Mouse (Mus musculus) kidney, postnatal 36 days (tissue): ENCODE results near the gene Enox1.

Source experiments
- DNase-seq, 2 experiments: peaks; one replicate each; pipeline ENCODE4 v3.0.0; 2021 to 2022; ENCODE audit warnings: mixed read lengths in 2 of 2

Enox1 gene

GRCm38 (mm10) chr14:77275607-77276006 lies 119.0 kb downstream of the Enox1 start:
- DNase-seq = no peak

GRCm38 (mm10) chr14:77279143-77279542 lies 122.6 kb downstream of the Enox1 start:
- no peak for DNase-seq

- DNase-seq = no peak
These were observed 123.9 kb downstream of the Enox1 start for GRCm38 (mm10) chr14:77280454-77280853.

GRCm38 (mm10) chr14:77280893-77281292 lies 124.3 kb downstream of the Enox1 start:
- no peak for DNase-seq

GRCm38 (mm10) chr14:77283939-77284338 lies 127.4 kb downstream of the Enox1 start:
- DNase-seq = no peak

GRCm38 (mm10) chr14:77285453-77285852 lies 128.9 kb downstream of the Enox1 start:
- no peak for DNase-seq

GRCm38 (mm10) chr14:77291756-77292155 lies 135.2 kb downstream of the Enox1 start:
- no peak for DNase-seq

- DNase-seq = peak in 1 of 2 experiments; percentile 6
These were observed 140.5 kb downstream of the Enox1 start for GRCm38 (mm10) chr14:77297039-77297438.

- DNase-seq = no peak
These were observed 141.8 kb downstream of the Enox1 start for GRCm38 (mm10) chr14:77298327-77298726.

GRCm38 (mm10) chr14:77309571-77309970 lies 153.0 kb downstream of the Enox1 start:
- DNase-seq = no peak

GRCm38 (mm10) chr14:77311456-77311855 lies 154.9 kb downstream of the Enox1 start:
- DNase-seq = no peak

- DNase-seq = no peak
These were observed 162.8 kb downstream of the Enox1 start for GRCm38 (mm10) chr14:77319396-77319795.

- no peak for DNase-seq
These were observed 167.8 kb downstream of the Enox1 start for GRCm38 (mm10) chr14:77324348-77324747.

GRCm38 (mm10) chr14:77327693-77328092 lies 171.1 kb downstream of the Enox1 start:
- peak; percentile 9 to 29 for DNase-seq

- no peak for DNase-seq
These were observed 173.2 kb downstream of the Enox1 start for GRCm38 (mm10) chr14:77329791-77330190.

GRCm38 (mm10) chr14:77343662-77344340 lies 187.2 kb downstream of the Enox1 start:
- DNase-seq = peak; percentile 17 to 24

- DNase-seq = no peak
These were observed 189.7 kb downstream of the Enox1 start for GRCm38 (mm10) chr14:77346296-77346695.

- no peak for DNase-seq
These were observed 195.3 kb downstream of the Enox1 start for GRCm38 (mm10) chr14:77351803-77352352.

GRCm38 (mm10) chr14:77362662-77363061 lies 206.1 kb downstream of the Enox1 start:
- DNase-seq = no peak

- no peak for DNase-seq
These were observed 211.8 kb downstream of the Enox1 start for GRCm38 (mm10) chr14:77368411-77368810.

GRCm38 (mm10) chr14:77369070-77369469 lies 212.5 kb downstream of the Enox1 start:
- DNase-seq = no peak

- DNase-seq = no peak
These were observed 214.0 kb downstream of the Enox1 start for GRCm38 (mm10) chr14:77370521-77370920.

- no peak for DNase-seq
These were observed 215.4 kb downstream of the Enox1 start for GRCm38 (mm10) chr14:77371977-77372376.

GRCm38 (mm10) chr14:77373119-77373518 lies 216.6 kb downstream of the Enox1 start:
- DNase-seq = no peak

GRCm38 (mm10) chr14:77375054-77375453 lies 218.5 kb downstream of the Enox1 start:
- no peak for DNase-seq
